Mouse (Mus musculus): Measurements from ENCODE around the gene Map3k11.

The Map3k11 gene

GRCm38 (mm10) chr19:5740320-5741317 lies 52.1 kb downstream of the Map3k11 start, which contains the start of gene Ltbp3:
Gene Ltbp3 (plus strand): TSS chr19:5740904.
- peak; percentile 74 to 77 for DNase-seq

DNA sequence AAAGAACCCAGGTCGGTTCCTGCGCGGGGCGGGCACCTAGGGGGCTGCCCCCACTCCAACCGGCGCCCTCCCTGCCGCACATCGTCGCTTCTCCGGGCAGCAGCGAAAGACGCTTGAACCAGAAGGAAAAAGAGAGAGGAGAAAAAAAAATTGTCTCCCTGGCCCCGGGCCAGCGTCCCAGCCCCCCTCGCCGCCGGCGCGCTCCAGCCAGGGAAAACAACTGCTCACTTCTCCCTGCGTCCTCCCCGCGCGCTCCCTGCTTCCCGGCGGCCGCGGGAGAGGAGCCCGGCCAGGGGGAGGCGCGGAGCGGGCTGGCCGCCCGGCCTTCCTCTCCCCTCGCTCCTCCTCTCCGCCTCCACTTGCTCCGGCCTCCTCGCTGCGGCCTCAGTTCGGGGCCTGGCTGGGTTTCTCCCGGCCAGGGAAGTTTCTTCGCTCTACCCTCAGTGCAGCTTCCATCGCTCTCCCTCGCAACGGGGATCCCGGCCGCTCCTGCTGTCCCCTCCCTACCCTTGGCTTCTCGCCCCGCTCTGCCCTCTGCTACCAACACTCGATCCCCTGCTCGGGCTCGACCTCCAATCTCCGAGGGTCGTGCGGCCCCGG lies 53.2 kb downstream of the Map3k11 start:
- DNase-seq: peak; percentile 75 to 85

DNA sequence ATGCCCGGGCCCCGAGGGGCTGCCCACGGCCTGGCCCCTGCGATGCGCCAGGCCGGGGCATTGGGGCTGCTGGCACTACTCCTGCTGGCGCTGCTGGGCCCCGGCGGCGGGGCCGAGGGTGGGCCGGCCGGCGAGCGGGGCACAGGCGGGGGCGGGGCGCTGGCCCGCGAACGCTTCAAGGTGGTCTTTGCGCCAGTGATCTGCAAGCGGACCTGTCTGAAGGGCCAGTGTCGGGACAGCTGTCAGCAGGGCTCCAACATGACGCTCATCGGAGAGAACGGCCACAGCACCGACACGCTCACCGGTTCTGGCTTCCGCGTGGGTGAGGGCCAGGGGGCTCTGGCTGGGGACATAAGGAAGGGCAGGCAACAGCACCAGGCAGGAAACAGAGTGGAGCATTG lies 53.7 kb downstream of the Map3k11 start:
- DNase-seq: no peak

- DNase-seq: peak; percentile 62 to 64
Measured at GRCm38 (mm10) chr19:5743576-5743975, 55.0 kb downstream of the Map3k11 start.

- no peak for DNase-seq
Measured at GRCm38 (mm10) chr19:5745756-5746710, 57.5 kb downstream of the Map3k11 start.

DNA sequence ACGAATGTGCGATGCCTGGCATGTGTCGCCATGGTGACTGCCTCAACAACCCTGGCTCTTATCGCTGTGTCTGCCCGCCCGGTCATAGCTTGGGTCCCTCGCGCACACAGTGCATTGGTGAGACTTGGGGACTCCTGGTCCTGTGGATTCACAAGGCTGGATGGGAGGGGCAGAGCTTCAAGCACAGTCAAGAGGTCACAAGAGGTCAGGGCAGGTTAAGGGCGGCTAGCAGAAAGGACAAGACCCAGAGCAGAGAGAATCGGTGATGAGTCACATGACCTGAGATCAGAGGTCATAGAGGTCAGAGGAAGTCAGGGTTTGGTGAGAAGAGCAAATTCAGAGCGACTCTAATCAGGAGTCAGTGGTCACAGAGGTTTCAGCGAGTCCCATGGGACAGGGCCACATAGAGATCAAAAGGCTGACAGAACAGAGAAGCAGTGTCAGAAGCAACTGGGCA lies 58.4 kb downstream of the Map3k11 start:
- DNase-seq: no peak

DNA sequence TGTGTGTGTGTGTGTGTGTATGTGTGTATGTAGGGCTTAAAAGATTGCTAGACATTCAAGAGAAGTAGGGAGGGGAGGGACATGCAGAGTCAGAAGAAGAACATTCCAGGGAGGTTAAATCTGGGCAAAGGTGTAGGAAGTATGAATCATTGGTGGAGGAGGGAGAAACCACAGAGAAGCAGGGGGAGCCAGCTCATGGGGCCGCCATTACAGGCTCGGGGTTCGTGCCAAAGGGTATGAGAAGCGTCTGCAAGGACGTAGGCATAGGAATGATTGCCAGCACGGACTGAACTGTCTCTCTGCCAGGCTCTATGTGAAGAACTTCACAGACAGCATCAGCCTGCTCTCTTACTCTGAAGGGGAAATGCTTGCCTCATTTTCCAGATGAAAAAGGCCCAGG lies 60.9 kb downstream of the Map3k11 start:
- DNase-seq: no peak

GRCm38 (mm10) chr19:5750951-5751350 lies 62.4 kb downstream of the Map3k11 start:
- DNase-seq: no peak

DNA sequence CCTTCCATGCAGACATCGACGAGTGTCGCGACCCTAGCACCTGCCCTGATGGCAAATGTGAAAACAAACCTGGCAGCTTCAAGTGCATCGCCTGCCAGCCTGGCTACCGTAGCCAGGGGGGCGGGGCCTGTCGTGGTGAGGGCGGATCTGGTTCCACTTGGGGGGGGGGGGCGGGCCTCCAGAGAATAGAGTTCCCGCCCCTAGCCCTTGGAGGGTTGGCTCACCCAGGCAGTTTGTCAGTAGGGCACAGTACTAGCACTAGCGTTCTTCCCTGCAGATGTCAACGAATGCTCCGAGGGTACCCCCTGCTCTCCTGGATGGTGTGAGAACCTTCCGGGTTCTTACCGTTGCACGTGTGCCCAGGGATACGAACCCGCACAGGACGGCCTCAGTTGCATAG lies 63.2 kb downstream of the Map3k11 start:
- no peak for DNase-seq

All from cerebellum, adult 18-20 months (tissue).